Mouse (Mus musculus) G1E (cell line): ENCODE data around the gene Ap3d1.

Experiments used
- CTCF ChIP-seq: IDR thresholded peaks from 2 replicates; pipeline ENCODE4 v1.5.1; 2012; ENCODE audit warnings: low read depth, low read length, inconsistent platforms, mixed read lengths
- TAL1 ChIP-seq: conservative IDR thresholded peaks from 2 replicates; pipeline ENCODE4 v1.6.1; 2012; ENCODE audit warnings: low read depth, low read length, inconsistent platforms, mixed read lengths

- TF ChIP-seq CTCF, result no peak
- no peak for TF ChIP-seq TAL1
Measured at GRCm38 (mm10) chr10:80776358-80776869, 34.4 kb upstream of the Ap3d1 start.
